Mouse (Mus musculus) kidney, embryonic 14.5 days (tissue): ENCODE measurements at regions not wholly inside any gene's neighbourhood (a gene's known extent, or its start where the extent isn't known, plus 50 kb on each side); places are given as distances from the start of the nearest gene placed in this dataset.

Experiments
- ATAC-seq: fragments of 200-750 bp; cut with Nextera tagmentation; 2 replicates; pipeline ENCODE4 v1.8.0; 2017; ENCODE audit warnings: moderate number of reproducible peaks, mild to moderate bottlenecking, moderate TSS enrichment, moderate library complexity; ENCODE audit not compliant: low FRiP score, low TSS enrichment
- H3K27ac ChIP-seq: fragments of 300-500 bp; sonication (generic); 2 replicates; pipeline ENCODE4 v1.5.1; 2014; ENCODE audit warnings: low read depth, mild to moderate bottlenecking, low read length, moderate library complexity, mixed read lengths
- H3K27me3 ChIP-seq: fragments of 300-500 bp; sonication (generic); 2 replicates; pipeline ENCODE4 v1.6.1; 2014; ENCODE audit warnings: mild to moderate bottlenecking, low read length; ENCODE audit not compliant: control insufficient read depth, insufficient read depth
- H3K36me3 ChIP-seq: fragments of 300-500 bp; sonication (generic); 2 replicates; pipeline ENCODE4 v1.6.1; 2014; ENCODE audit warnings: low read length, mixed read lengths; ENCODE audit not compliant: control insufficient read depth, insufficient read depth
- H3K4me1 ChIP-seq: fragments of 300-500 bp; sonication (generic); 2 replicates; pipeline ENCODE4 v1.6.1; 2014; ENCODE audit warnings: low read length, mixed read lengths; ENCODE audit not compliant: control insufficient read depth, insufficient read depth
- H3K4me2 ChIP-seq: fragments of 300-500 bp; sonication (generic); replicated peaks from 2 replicates; pipeline ENCODE4 v1.6.1; 2014; ENCODE audit warnings: low read depth, mild to moderate bottlenecking, low read length
- H3K4me3 ChIP-seq: fragments of 300-500 bp; sonication (generic); 2 replicates; pipeline ENCODE4 v1.5.1; 2014; ENCODE audit warnings: mild to moderate bottlenecking, low read length
- H3K9ac ChIP-seq: fragments of 300-500 bp; sonication (generic); 2 replicates; pipeline ENCODE4 v1.6.1; 2014; ENCODE audit warnings: low read depth, mild to moderate bottlenecking, low read length, moderate library complexity
- H3K9me3 ChIP-seq: fragments of 300-500 bp; sonication (generic); 2 replicates; pipeline ENCODE4 v1.6.1; 2016; ENCODE audit warnings: low read length; ENCODE audit not compliant: control insufficient read depth
- WGBS: fragments of 180-500 bp; shearing (Covaris S2); extraction: QIAGEN DNeasy Blood & Tissue Kit; methylation state at CpG from one replicate; pipeline ENCODE4 v1.1.7; 2014; 5-methylcytosine and 5-hydroxymethylcytosine counted together

GRCm38 (mm10) chr13:11331991-11332390 lies 774.8 kb downstream of the Ryr2 start:
- ATAC-seq: 0 out of 2 replicates have a peak, but pooled peaks have one; percentile 60
- H3K4me1 ChIP-seq: 0 out of 2 replicates have a peak, but pooled peaks cover 4% of the 10 kb centered on the region
- no peaks in the 10 kb centered on the region for H3K36me3 ChIP-seq
- no peaks in the 10 kb centered on the region for H3K9me3 ChIP-seq
- H3K27me3 ChIP-seq: 0 out of 2 replicates have a peak, but pooled peaks cover 4% of the 10 kb centered on the region
- no peak overlapping the region for H3K4me2 ChIP-seq
- WGBS: 51% methylated on average over 4 of the region's 4 CpGs
- no peak overlapping the region for H3K9ac ChIP-seq
- no peak overlapping the region for H3K27ac ChIP-seq
- H3K4me3 ChIP-seq: no peak overlapping the region

- WGBS: 91% methylated on average over 2 of the region's 2 CpGs
- Histone ChIP-seq H3K4me3 (no peak overlapping the region), H3K27me3 (no peaks in the 10 kb centered on the region), H3K4me1 (no peaks in the 10 kb centered on the region), H3K9me3 (no peaks in the 10 kb centered on the region; the same call in 1 of the 2 replicates), H3K4me2 (no peak overlapping the region), H3K27ac (no peak overlapping the region), H3K9ac (no peak overlapping the region), H3K36me3 (no peaks in the 10 kb centered on the region)
- ATAC-seq: no peak
Measured at GRCm38 (mm10) chr13:11308716-11309115, 798.0 kb downstream of the Ryr2 start.

- H3K36me3 ChIP-seq: no peaks in the 10 kb centered on the region
- no peak overlapping the region for H3K9ac ChIP-seq
- H3K9me3 ChIP-seq: no peaks in the 10 kb centered on the region
- 75% methylated on average over 2 of the region's 2 CpGs for WGBS
- no peak overlapping the region for H3K4me3 ChIP-seq
- no peak overlapping the region for H3K4me2 ChIP-seq
- H3K27me3 ChIP-seq: no peaks in the 10 kb centered on the region
- no peak overlapping the region for H3K27ac ChIP-seq
- no peak for ATAC-seq
- no peaks in the 10 kb centered on the region for H3K4me1 ChIP-seq
Measured at GRCm38 (mm10) chr13:11295493-11295892, 811.3 kb downstream of the Ryr2 start.

- Histone ChIP-seq H3K9ac (no peak overlapping the region), H3K4me2 (no peak overlapping the region), H3K27me3 (no peaks in the 10 kb centered on the region), H3K4me3 (no peak overlapping the region), H3K36me3 (no peaks in the 10 kb centered on the region), H3K4me1 (no peaks in the 10 kb centered on the region), H3K27ac (no peak overlapping the region), H3K9me3 (no peaks in the 10 kb centered on the region)
- 94% methylated on average over 1 of the region's 1 CpGs for WGBS
- no peak for ATAC-seq
Measured at GRCm38 (mm10) chr13:11294689-11295088, 812.1 kb downstream of the Ryr2 start.

DNA sequence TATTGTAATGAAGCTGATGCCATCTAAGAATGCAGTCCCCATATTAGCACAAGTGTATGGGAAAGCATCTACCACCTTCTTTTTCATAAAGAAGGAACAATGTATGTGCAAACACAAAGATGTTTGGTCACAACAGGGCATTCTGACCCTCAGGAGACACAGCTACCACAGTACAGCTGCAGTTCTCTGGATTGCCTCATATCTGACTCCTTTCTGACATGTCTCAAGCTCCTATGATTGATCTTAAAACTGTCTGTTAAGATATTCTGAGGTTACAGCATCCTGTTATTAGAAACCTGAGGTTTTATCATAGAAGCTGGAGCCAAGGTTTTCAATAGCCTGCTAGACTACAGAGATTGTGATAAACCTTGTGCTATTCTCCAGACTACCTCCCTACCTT lies 813.0 kb downstream of the Ryr2 start:
- H3K27ac ChIP-seq: no peak overlapping the region
- no peaks in the 10 kb centered on the region for H3K9me3 ChIP-seq
- H3K9ac ChIP-seq: no peak overlapping the region
- no peaks in the 10 kb centered on the region for H3K36me3 ChIP-seq
- no peak for ATAC-seq
- no peaks in the 10 kb centered on the region for H3K4me1 ChIP-seq
- H3K4me3 ChIP-seq: no peak overlapping the region
- no peak overlapping the region for H3K4me2 ChIP-seq
- no peaks in the 10 kb centered on the region for H3K27me3 ChIP-seq

GRCm38 (mm10) chr13:11273896-11274295 lies 832.8 kb downstream of the Ryr2 start:
- Histone ChIP-seq H3K27ac (no peak overlapping the region), H3K4me2 (no peak overlapping the region), H3K36me3 (no peaks in the 10 kb centered on the region), H3K4me1 (no peaks in the 10 kb centered on the region), H3K9me3 (no peaks in the 10 kb centered on the region), H3K27me3 (no peaks in the 10 kb centered on the region), H3K4me3 (no peak overlapping the region), H3K9ac (no peak overlapping the region)
- no peak for ATAC-seq
- WGBS: 35% methylated on average over 1 of the region's 1 CpGs

- no peak overlapping the region for H3K4me2 ChIP-seq
- no peaks in the 10 kb centered on the region for H3K9me3 ChIP-seq
- no peak overlapping the region for H3K27ac ChIP-seq
- no peak for ATAC-seq
- no peak overlapping the region for H3K9ac ChIP-seq
- H3K27me3 ChIP-seq: no peaks in the 10 kb centered on the region
- no peaks in the 10 kb centered on the region for H3K36me3 ChIP-seq
- H3K4me3 ChIP-seq: no peak overlapping the region
- no peaks in the 10 kb centered on the region for H3K4me1 ChIP-seq
- 69% methylated on average over 5 of the region's 5 CpGs for WGBS
Measured at GRCm38 (mm10) chr13:11268673-11269340, 837.9 kb downstream of the Ryr2 start.

- ATAC-seq: no peak
Measured at GRCm38 (mm10) chr13:11247541-11247940, 859.2 kb downstream of the Ryr2 start.

DNA sequence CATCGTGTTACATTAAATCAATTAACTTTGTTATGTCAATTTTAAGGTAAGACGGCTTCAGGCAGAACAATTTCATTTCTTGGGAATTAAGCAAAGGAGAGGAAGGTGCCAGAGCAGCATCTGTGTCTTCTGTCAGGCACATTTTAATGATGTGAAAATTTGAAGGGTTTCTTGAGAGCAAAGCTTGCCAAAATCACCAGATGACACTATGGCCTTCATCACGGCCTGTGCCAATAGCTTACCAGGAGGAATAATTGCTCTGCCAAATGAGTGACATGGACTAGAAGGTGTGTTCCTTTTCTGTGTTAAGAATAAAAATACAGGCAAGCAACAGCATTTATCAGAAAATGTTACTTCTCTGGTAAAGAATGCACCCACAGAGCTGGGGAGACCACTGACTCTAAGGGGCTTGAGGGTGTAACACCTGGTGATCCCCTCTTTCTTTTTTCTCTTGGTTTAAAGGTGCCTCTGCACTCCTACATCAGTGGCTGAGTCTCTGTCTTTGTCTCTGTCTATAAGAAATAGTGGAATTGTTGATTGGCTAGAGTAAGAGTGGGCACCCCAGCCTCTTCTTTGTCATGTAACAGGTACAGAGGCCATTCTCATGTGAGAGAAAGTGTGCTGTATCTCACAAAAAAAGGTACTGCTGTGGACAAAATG lies 856.2 kb upstream of the Chrm3 start:
- H3K27me3 ChIP-seq: no peaks in the 10 kb centered on the region
- no peaks in the 10 kb centered on the region for H3K36me3 ChIP-seq
- no peak overlapping the region for H3K4me2 ChIP-seq
- ATAC-seq: no peak
- no peaks in the 10 kb centered on the region for H3K9me3 ChIP-seq
- H3K4me3 ChIP-seq: no peak overlapping the region
- no peak overlapping the region for H3K9ac ChIP-seq
- no peaks in the 10 kb centered on the region for H3K4me1 ChIP-seq
- WGBS: 92% methylated on average over 3 of the region's 3 CpGs
- no peak overlapping the region for H3K27ac ChIP-seq

More at GRCm38 (mm10) chr13:11247541-11247940, 859.2 kb downstream of the Ryr2 start:
- H3K4me1 ChIP-seq: no peaks in the 10 kb centered on the region
- H3K9ac ChIP-seq: no peak overlapping the region
- H3K36me3 ChIP-seq: no peaks in the 10 kb centered on the region
- no peak overlapping the region for H3K27ac ChIP-seq
- no peak overlapping the region for H3K4me3 ChIP-seq
- H3K4me2 ChIP-seq: no peak overlapping the region
- H3K27me3 ChIP-seq: no peaks in the 10 kb centered on the region
- H3K9me3 ChIP-seq: no peaks in the 10 kb centered on the region
